Mouse (Mus musculus): ENCODE measurements around the gene Snd1. TPM values are rescaled to one million over a fixed set of nuclear protein-coding genes. Genes with fewer than 3 reads are reported as not detected.

The Snd1 gene
- polyA plus RNA-seq, 2 experiments: 31.5 to 43.2 TPM

GRCm38 (mm10) chr6:28735116-28735515, 260.2 kb downstream of the Snd1 start:
- no peaks in the 10 kb centered on the region for H3K36me3 ChIP-seq (replicated peaks; ENCODE audit: control insufficient read depth, insufficient read depth, low read depth)
- ATAC-seq (ENCODE audit: insufficient read depth): no peak

DNA sequence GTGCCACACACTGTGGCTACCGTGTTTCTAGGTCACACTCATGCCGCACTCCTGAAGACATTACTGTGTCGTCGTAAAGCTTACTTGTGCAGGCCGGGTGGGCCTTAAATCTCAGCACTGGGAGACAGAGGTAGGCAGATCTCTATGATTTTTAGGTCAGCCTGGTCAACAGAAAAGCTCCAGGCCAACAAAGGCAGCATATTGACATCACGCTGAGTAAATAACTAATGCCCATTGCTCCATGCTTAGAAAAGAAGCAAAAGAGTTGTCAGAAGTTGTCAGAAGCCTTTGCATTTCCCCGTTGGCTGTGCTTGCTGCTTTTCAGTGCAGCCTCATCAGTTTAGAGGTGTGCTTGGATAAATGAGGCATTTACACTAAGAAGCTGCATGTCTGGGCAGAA, 261.7 kb downstream of the Snd1 start:
- H3K4me2 ChIP-seq (ENCODE audit: low read depth): no peak overlapping the region
- ATAC-seq (ENCODE audit: insufficient read depth) (no peak), DNase-seq (ENCODE audit: low read depth in 3 of 3, low spot score in 3 of 3) (no peak)
- no peaks in the 10 kb centered on the region for H3K27me3 ChIP-seq (ENCODE audit: control insufficient read depth, insufficient read depth, low read length)
- no peak for TF ChIP-seq EP300 (IDR thresholded peaks at IDR 0.05; ENCODE audit: low read depth)
- no peaks in the 10 kb centered on the region for H3K36me3 ChIP-seq (replicated peaks; ENCODE audit: control insufficient read depth, insufficient read depth, low read depth)
- no peaks in the 10 kb centered on the region for H3K9me3 ChIP-seq (ENCODE audit: control insufficient read depth, low read length)
- H3K9ac ChIP-seq (replicated peaks): no peak overlapping the region
- H3K4me3 ChIP-seq (ENCODE audit: insufficient read depth in 1 of 2, low read depth in 2 of 2, low read length in 2 of 2): no peak overlapping the region
- H3K27ac ChIP-seq: no peak overlapping the region
- H3K4me1 ChIP-seq (replicated peaks; ENCODE audit: control insufficient read depth in 2 of 2, insufficient read depth in 2 of 2, low read length in 1 of 2): peaks cover 0 to 6% of the 10 kb centered on the region in 2 experiments; a peak in 2 of 4 replicates
- WGBS (ENCODE audit: insufficient replicate concordance): 76% methylated on average over 7 of the region's 7 CpGs

More at GRCm38 (mm10) chr6:28735116-28735515, 260.2 kb downstream of the Snd1 start:
- Histone ChIP-seq H3K27ac (no peak overlapping the region), H3K27me3 (ENCODE audit: control insufficient read depth, insufficient read depth, low read length) (no peaks in the 10 kb centered on the region), H3K4me1 (replicated peaks; ENCODE audit: control insufficient read depth in 2 of 2, insufficient read depth in 2 of 2, low read length in 1 of 2) (peaks cover 0 to 10% of the 10 kb centered on the region in 2 experiments; a peak in 2 of 4 replicates), H3K9me3 (ENCODE audit: control insufficient read depth, low read length) (no peaks in the 10 kb centered on the region), H3K9ac (replicated peaks) (no peak overlapping the region), H3K4me3 (ENCODE audit: insufficient read depth in 1 of 2, low read depth in 2 of 2, low read length in 2 of 2) (no peak overlapping the region), H3K4me2 (ENCODE audit: low read depth) (no peak overlapping the region)
- no peak for DNase-seq (ENCODE audit: low read depth in 3 of 3, low spot score in 3 of 3)
- 71% methylated on average over 9 of the region's 9 CpGs for WGBS (ENCODE audit: insufficient replicate concordance)
- TF ChIP-seq CTCF (IDR thresholded peaks at IDR 0.05; ENCODE audit: low read depth): no peak
- no peak for TF ChIP-seq EP300 (IDR thresholded peaks at IDR 0.05; ENCODE audit: low read depth)

GRCm38 (mm10) chr6:28737601-28738000, 262.7 kb downstream of the Snd1 start:
- H3K9ac ChIP-seq (replicated peaks): no peak overlapping the region
- peak; percentile 52; the same call in 1 of the 2 replicates for ATAC-seq (ENCODE audit: insufficient read depth)
- DNase-seq (ENCODE audit: low read depth in 3 of 3, low spot score in 3 of 3): no peak
- H3K4me3 ChIP-seq (ENCODE audit: insufficient read depth in 1 of 2, low read depth in 2 of 2, low read length in 2 of 2): no peak overlapping the region
- no peaks in the 10 kb centered on the region for H3K36me3 ChIP-seq (replicated peaks; ENCODE audit: control insufficient read depth, insufficient read depth, low read depth)
- TF ChIP-seq CTCF (IDR thresholded peaks at IDR 0.05; ENCODE audit: low read depth) (no peak), EP300 (IDR thresholded peaks at IDR 0.05; ENCODE audit: low read depth) (no peak)
- no peak overlapping the region for H3K4me2 ChIP-seq (ENCODE audit: low read depth)
- WGBS (ENCODE audit: insufficient replicate concordance): 49% methylated on average over 1 of the region's 1 CpGs
- H3K9me3 ChIP-seq (ENCODE audit: control insufficient read depth, low read length): no peaks in the 10 kb centered on the region
- no peaks in the 10 kb centered on the region for H3K27me3 ChIP-seq (ENCODE audit: control insufficient read depth, insufficient read depth, low read length)
- H3K4me1 ChIP-seq (replicated peaks; ENCODE audit: control insufficient read depth in 2 of 2, insufficient read depth in 2 of 2, low read length in 1 of 2): peaks cover 0 to 4% of the 10 kb centered on the region in 2 experiments; a peak in 2 of 4 replicates
- H3K27ac ChIP-seq: no peak overlapping the region

GRCm38 (mm10) chr6:28743586-28743985, 268.6 kb downstream of the Snd1 start:
- H3K27me3 ChIP-seq (ENCODE audit: control insufficient read depth, insufficient read depth, low read length): no peaks in the 10 kb centered on the region
- H3K27ac ChIP-seq: no peak overlapping the region
- no peak for ATAC-seq (ENCODE audit: insufficient read depth)
- no peak for TF ChIP-seq CTCF (IDR thresholded peaks at IDR 0.05; ENCODE audit: low read depth)
- no peak for TF ChIP-seq EP300 (IDR thresholded peaks at IDR 0.05; ENCODE audit: low read depth)
- 79% methylated on average over 1 of the region's 1 CpGs for WGBS (ENCODE audit: insufficient replicate concordance)
- no peak overlapping the region for H3K9ac ChIP-seq (replicated peaks)
- no peak overlapping the region for H3K4me3 ChIP-seq (ENCODE audit: insufficient read depth in 1 of 2, low read depth in 2 of 2, low read length in 2 of 2)
- no peaks in the 10 kb centered on the region for H3K9me3 ChIP-seq (ENCODE audit: control insufficient read depth, low read length)
- peaks cover 0 to 2% of the 10 kb centered on the region in 2 experiments; a peak in 1 of 4 replicates for H3K4me1 ChIP-seq (replicated peaks; ENCODE audit: control insufficient read depth in 2 of 2, insufficient read depth in 2 of 2, low read length in 1 of 2)
- H3K4me2 ChIP-seq (ENCODE audit: low read depth): no peak overlapping the region
- DNase-seq (ENCODE audit: low read depth in 3 of 3, low spot score in 3 of 3): no peak
- H3K36me3 ChIP-seq (replicated peaks; ENCODE audit: control insufficient read depth, insufficient read depth, low read depth): no peaks in the 10 kb centered on the region; the same call in 1 of the 2 replicates

DNA sequence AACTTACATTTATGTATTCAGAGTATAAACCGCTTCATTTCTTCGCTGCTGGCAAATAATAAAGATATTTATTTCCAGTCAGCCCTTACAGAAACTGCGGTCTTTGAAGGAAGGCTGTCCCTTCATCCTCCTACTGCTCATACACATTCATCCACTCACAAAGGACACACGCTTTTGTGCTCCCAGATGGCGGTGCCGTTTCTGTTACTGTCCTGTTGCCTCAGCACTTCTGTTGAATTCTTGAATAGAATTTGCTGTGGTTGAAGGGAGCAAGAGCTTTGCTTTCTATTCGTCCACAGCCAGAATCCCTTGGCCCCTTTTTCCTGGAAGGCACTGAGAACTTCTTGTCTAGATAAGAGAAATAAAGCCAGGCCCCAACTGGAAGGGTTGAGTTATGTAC, 270.9 kb downstream of the Snd1 start:
- no peak for DNase-seq (ENCODE audit: low read depth in 3 of 3, low spot score in 3 of 3)
- WGBS (ENCODE audit: insufficient replicate concordance): 70% methylated on average over 7 of the region's 7 CpGs
- H3K9ac ChIP-seq (replicated peaks): no peak overlapping the region

More for the DNA sequence above, 270.9 kb downstream of the Snd1 start:
- no peak for TF ChIP-seq CTCF (IDR thresholded peaks at IDR 0.05; ENCODE audit: low read depth)
- Histone ChIP-seq H3K4me3 (ENCODE audit: insufficient read depth in 1 of 2, low read depth in 2 of 2, low read length in 2 of 2) (no peak overlapping the region), H3K27me3 (ENCODE audit: control insufficient read depth, insufficient read depth, low read length) (no peaks in the 10 kb centered on the region), H3K4me1 (replicated peaks; ENCODE audit: control insufficient read depth in 2 of 2, insufficient read depth in 2 of 2, low read length in 1 of 2) (peaks cover 0 to 2% of the 10 kb centered on the region in 2 experiments; a peak in 1 of 4 replicates), H3K9me3 (ENCODE audit: control insufficient read depth, low read length) (no peaks in the 10 kb centered on the region), H3K36me3 (replicated peaks; ENCODE audit: control insufficient read depth, insufficient read depth, low read depth) (no peaks in the 10 kb centered on the region; the same call in 1 of the 2 replicates), H3K27ac (no peak overlapping the region), H3K4me2 (ENCODE audit: low read depth) (no peak overlapping the region)
- no peak for ATAC-seq (ENCODE audit: insufficient read depth)

All from liver, embryonic 14.5 days (tissue).